Comparison of ENCODE assay signal across 27 mouse cellular contexts in the genomic region with DNA sequence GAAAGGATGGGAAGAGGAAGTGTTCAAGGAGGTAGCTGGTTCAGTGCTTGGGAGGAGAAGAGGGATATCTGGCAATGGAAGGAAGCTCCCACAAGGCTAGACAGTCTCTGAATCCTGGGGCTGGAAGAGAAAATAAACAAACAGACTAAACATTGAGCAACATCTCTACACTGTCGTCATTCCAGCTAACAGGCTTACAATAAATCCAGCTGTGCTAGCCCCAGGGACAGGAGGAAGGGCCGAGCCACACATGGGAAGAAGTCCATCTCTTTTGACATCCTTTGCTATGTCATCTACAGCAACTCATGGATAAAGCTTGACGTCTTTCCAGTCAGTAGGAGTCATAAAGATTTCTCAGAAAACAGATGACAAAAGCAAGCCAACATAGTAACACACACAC. TPM values are rescaled to one million over a fixed set of nuclear protein-coding genes. Genes with fewer than 3 reads are reported as not detected.
A peak's percentile ranks its signal among the peaks of the same experiment; 100 is the strongest.
DNase-seq lines count a peak whose midpoint lies in the region; ATAC-seq and TF ChIP-seq lines count a peak whose summit lies in the region.
"Had no signal": no experiment of that assay in that cellular context is flagged by ENCODE, and none has a peak within 500 bp of the region (broad histone marks: within the 10 kb centered on the region; RNA-seq: fewer than 3 reads in every experiment).

No protein-coding gene starts in this region.

- 52% methylated on average over 3 of the region's 3 CpGs for WGBS in heart, embryonic 11.5 days (ENCODE audit: insufficient replicate concordance)

- H3K27ac ChIP-seq in gastrocnemius, adult 2 months, result no peak overlapping the region
- no peak overlapping the region for H3K27ac ChIP-seq in heart, embryonic 11.5 days (ENCODE audit: low read depth, low read length)
- H3K27ac ChIP-seq: embryonic facial prominence, embryonic 13.5 days; heart, adult 2 months; hindbrain, embryonic 14.5 days; neural tube, embryonic 15.5 days; stomach, postnatal 0 days had no signal

- intact Hi-C loops in gastrocnemius, adult 2 months (cut with DNase I), result no loop called here

- no peaks in the 10 kb centered on the region for H3K36me3 ChIP-seq in heart, embryonic 11.5 days (ENCODE audit: control insufficient read depth, insufficient read depth, low read length)
- H3K36me3 ChIP-seq: embryonic facial prominence, embryonic 13.5 days; G1E; neural tube, embryonic 15.5 days had no signal

- H3K4me2 ChIP-seq in heart, embryonic 11.5 days, result no peak overlapping the region
- H3K4me2 ChIP-seq: embryonic facial prominence, embryonic 13.5 days; hindbrain, embryonic 14.5 days; neural tube, embryonic 15.5 days had no signal

- H3K9ac ChIP-seq in heart, embryonic 11.5 days (ENCODE audit: low read depth, low read length), result no peak overlapping the region
- H3K9ac ChIP-seq: embryonic facial prominence, embryonic 13.5 days; hindbrain, embryonic 14.5 days; neural tube, embryonic 15.5 days had no signal

- DNase-seq in gastrocnemius, adult 18-20 months (ENCODE audit: low spot score), result peak; percentile 18
- no peak for DNase-seq in gastrocnemius, adult 2 months
- DNase-seq in heart, adult 9 months (ENCODE audit: low spot score in 2 of 2), result peak; percentile 35 to 44
- DNase-seq in 3T3-L1 (ENCODE audit: low read depth, low spot score), result peak; percentile 10
- DNase-seq in lung, postnatal 25 days (ENCODE audit: low spot score), result peak; percentile 21
- DNase-seq in natural killer cell, adult 2 months (ENCODE audit: low spot score in 2 of 2), result no peak
- no peak for DNase-seq in right cerebral cortex, postnatal 4 days
- DNase-seq: adrenal gland, postnatal 25 days; cerebellum, adult 18-20 months; cerebellum, postnatal 10 days; gastrocnemius, postnatal 10 days; kidney, adult 9 months; kidney, postnatal 10 days; liver; midbrain, embryonic 14.5 days; right cerebral cortex, postnatal 25 days; thymus, adult 18-20 months; thymus, postnatal 25 days had no signal

- H3K27me3 ChIP-seq in heart, embryonic 11.5 days (ENCODE audit: control insufficient read depth, insufficient read depth, low read length), result no peaks in the 10 kb centered on the region
- H3K27me3 ChIP-seq: embryonic facial prominence, embryonic 13.5 days; neural tube, embryonic 15.5 days had no signal

- 0 out of 2 replicates have a peak, but pooled peaks cover 2% of the 10 kb centered on the region for H3K4me1 ChIP-seq in heart, embryonic 11.5 days (ENCODE audit: control insufficient read depth, insufficient read depth, low read length)

- H3K9me3 ChIP-seq in heart, embryonic 11.5 days (replicated peaks; ENCODE audit: control insufficient read depth, low read length), result no peaks in the 10 kb centered on the region
- H3K9me3 ChIP-seq: embryonic facial prominence, embryonic 13.5 days; G1E; neural tube, embryonic 15.5 days had no signal

- no peak overlapping the region for H3K4me3 ChIP-seq in gastrocnemius, adult 2 months
- no peak overlapping the region for H3K4me3 ChIP-seq in heart, embryonic 11.5 days (ENCODE audit: low read depth, low read length)
- H3K4me3 ChIP-seq: embryonic facial prominence, embryonic 13.5 days; heart, adult 2 months; neural tube, embryonic 15.5 days had no signal

- ATAC-seq in heart, embryonic 11.5 days (replicated peaks; ENCODE audit: insufficient number of reproducible peaks, low FRiP score, low TSS enrichment), result no peak
- ATAC-seq: forebrain, embryonic 16.5 days; intestine, postnatal 0 days had no signal

- TF ChIP-seq CTCF in gastrocnemius, adult 2 months (IDR thresholded peaks at IDR 0.05), result no peak

RNA-seq across cellular contexts. Expression of a gene that starts 57.7 kb away (rescaled TPM):
- total RNA-seq in gastrocnemius, adult 18-20 months (2021), result 10 to 100 TPM; 13.0 to 14.9 TPM
- 10 to 100 TPM; 15.6 to 20.5 TPM for total RNA-seq in gastrocnemius, adult 2 months (2021)
- polyA plus RNA-seq in heart, embryonic 11.5 days (2014; fragmentation: Nextera tagmentation; extraction: Ambion mirVana), result 8.4 and 11.4 TPM in 2 replicates

Comparison
In these comparisons a context has a peak if more than half of its experiments do, and no peak if none do; other contexts are left out.
1. DNase-seq: peak in gastrocnemius, adult 18-20 months (single experiment), heart, adult 9 months (2 of 2), 3T3-L1 (single experiment) and lung, postnatal 25 days (single experiment); none in gastrocnemius, adult 2 months (single experiment), natural killer cell, adult 2 months (0 of 2) and right cerebral cortex, postnatal 4 days (single experiment).